10 mouse cellular contexts compared by ENCODE assay signal in the genomic region with DNA sequence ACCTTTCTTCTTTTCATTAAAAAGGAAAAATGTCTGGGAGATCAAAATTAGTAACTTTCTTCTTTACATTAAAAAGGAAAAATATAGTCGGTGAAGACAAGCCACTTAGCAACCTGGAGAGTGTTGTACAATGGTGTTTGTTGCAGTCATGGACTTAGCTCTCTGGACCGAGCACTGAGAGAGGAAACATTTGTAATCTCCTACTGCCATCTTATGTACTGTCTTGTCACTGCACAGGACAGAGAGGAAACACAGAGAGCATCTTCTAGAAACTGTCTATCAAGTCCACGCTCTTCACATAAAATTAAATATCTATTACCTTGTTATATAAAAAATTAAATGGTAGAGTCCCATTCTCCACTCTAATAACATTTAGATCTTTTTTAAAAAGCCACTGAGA. TPM values are rescaled to one million over a fixed set of nuclear protein-coding genes. Genes with fewer than 3 reads are reported as not detected.
A peak's percentile ranks its signal among the peaks of the same experiment; 100 is the strongest.
DNase-seq lines count a peak whose midpoint lies in the region; ATAC-seq lines count a peak whose summit lies in the region.
"Had no signal": no experiment of that assay in that cellular context is flagged by ENCODE, and none has a peak within 500 bp of the region (broad histone marks: within the 10 kb centered on the region; RNA-seq: fewer than 3 reads in every experiment).

No protein-coding gene starts in this region.

- no peaks in the 10 kb centered on the region for H3K36me3 ChIP-seq in hindbrain, embryonic 11.5 days (ENCODE audit: control insufficient read depth, insufficient read depth, low read length)
- no peaks in the 10 kb centered on the region for H3K36me3 ChIP-seq in hindbrain, embryonic 10.5 days
- no peaks in the 10 kb centered on the region for H3K36me3 ChIP-seq in midbrain, embryonic 11.5 days (ENCODE audit: control insufficient read depth, insufficient read depth, low read length)
- no peaks in the 10 kb centered on the region for H3K36me3 ChIP-seq in midbrain, embryonic 10.5 days
- H3K36me3 ChIP-seq in forebrain, embryonic 14.5 days (ENCODE audit: control insufficient read depth, insufficient read depth, low read length): no peaks in the 10 kb centered on the region
- no peaks in the 10 kb centered on the region for H3K36me3 ChIP-seq in splenic B cell, adult 2 months (ENCODE audit: control insufficient read depth, insufficient read depth, low read length, poor library complexity, severe bottlenecking)
- no peaks in the 10 kb centered on the region for H3K36me3 ChIP-seq in heart, embryonic 10.5 days
- H3K36me3 ChIP-seq: heart, embryonic 15.5 days; lung, embryonic 15.5 days had no signal

- 61% methylated on average over 3 of the region's 3 CpGs for WGBS in hindbrain, embryonic 11.5 days
- 63% methylated on average over 3 of the region's 3 CpGs for WGBS in hindbrain, embryonic 10.5 days
- WGBS in midbrain, embryonic 11.5 days: 55% methylated on average over 3 of the region's 3 CpGs
- WGBS in midbrain, embryonic 10.5 days: 62% methylated on average over 3 of the region's 3 CpGs
- 60% methylated on average over 3 of the region's 3 CpGs for WGBS in forebrain, embryonic 14.5 days
- 66% methylated on average over 3 of the region's 3 CpGs for WGBS in heart, embryonic 10.5 days

- ATAC-seq in hindbrain, embryonic 11.5 days (ENCODE audit: low FRiP score): peak; percentile 59; the same call in 1 of the 2 replicates
- ATAC-seq in midbrain, embryonic 11.5 days (ENCODE audit: low FRiP score): peak; percentile 68; the same call in 1 of the 2 replicates
- peak; percentile 46; the same call in 1 of the 2 replicates for ATAC-seq in forebrain, embryonic 14.5 days

- H3K4me2 ChIP-seq in hindbrain, embryonic 11.5 days (replicated peaks; ENCODE audit: low read depth, low read length): no peak overlapping the region
- no peak overlapping the region for H3K4me2 ChIP-seq in midbrain, embryonic 11.5 days
- no peak overlapping the region for H3K4me2 ChIP-seq in forebrain, embryonic 14.5 days (ENCODE audit: low read length)
- H3K4me2 ChIP-seq: heart, embryonic 15.5 days; lung, embryonic 15.5 days had no signal

- no peak overlapping the region for H3K9ac ChIP-seq in hindbrain, embryonic 11.5 days (ENCODE audit: low read depth, low read length)
- no peak overlapping the region for H3K9ac ChIP-seq in midbrain, embryonic 11.5 days (ENCODE audit: low read length)
- H3K9ac ChIP-seq in forebrain, embryonic 14.5 days (ENCODE audit: low read length): no peak overlapping the region
- H3K9ac ChIP-seq: heart, embryonic 15.5 days; lung, embryonic 15.5 days had no signal

- H3K4me1 ChIP-seq in hindbrain, embryonic 11.5 days (replicated peaks; ENCODE audit: control insufficient read depth, insufficient read depth, low read length): no peaks in the 10 kb centered on the region
- H3K4me1 ChIP-seq in hindbrain, embryonic 10.5 days (replicated peaks): no peaks in the 10 kb centered on the region
- no peaks in the 10 kb centered on the region for H3K4me1 ChIP-seq in midbrain, embryonic 11.5 days (ENCODE audit: control insufficient read depth, insufficient read depth, low read length)
- 0 out of 2 replicates have a peak, but pooled peaks cover 3% of the 10 kb centered on the region for H3K4me1 ChIP-seq in midbrain, embryonic 10.5 days
- H3K4me1 ChIP-seq in forebrain, embryonic 14.5 days (ENCODE audit: control insufficient read depth, insufficient read depth, low read length): no peaks in the 10 kb centered on the region; the same call in 1 of the 2 replicates
- no peaks in the 10 kb centered on the region for H3K4me1 ChIP-seq in heart, embryonic 10.5 days
- H3K4me1 ChIP-seq: heart, embryonic 15.5 days; lung, embryonic 15.5 days had no signal

- no peaks in the 10 kb centered on the region for H3K27me3 ChIP-seq in hindbrain, embryonic 11.5 days (ENCODE audit: control insufficient read depth, insufficient read depth, low read length)
- H3K27me3 ChIP-seq in hindbrain, embryonic 10.5 days (ENCODE audit: insufficient read depth, poor library complexity, severe bottlenecking): no peaks in the 10 kb centered on the region
- H3K27me3 ChIP-seq in midbrain, embryonic 11.5 days (ENCODE audit: control insufficient read depth, insufficient read depth, low read length): no peaks in the 10 kb centered on the region
- no peaks in the 10 kb centered on the region for H3K27me3 ChIP-seq in midbrain, embryonic 10.5 days (ENCODE audit: low read depth, poor library complexity, severe bottlenecking)
- no peaks in the 10 kb centered on the region for H3K27me3 ChIP-seq in forebrain, embryonic 14.5 days (replicated peaks; ENCODE audit: control insufficient read depth, insufficient read depth, low read length)
- H3K27me3 ChIP-seq in splenic B cell, adult 2 months (ENCODE audit: control insufficient read depth, insufficient read depth, low read length, poor library complexity, severe bottlenecking): no peaks in the 10 kb centered on the region
- no peaks in the 10 kb centered on the region for H3K27me3 ChIP-seq in heart, embryonic 10.5 days (ENCODE audit: insufficient read depth, poor library complexity, severe bottlenecking)
- H3K27me3 ChIP-seq: heart, embryonic 15.5 days; lung, embryonic 15.5 days had no signal

- no peak overlapping the region for H3K27ac ChIP-seq in hindbrain, embryonic 11.5 days (ENCODE audit: low read depth, low read length)
- H3K27ac ChIP-seq in hindbrain, embryonic 10.5 days: no peak overlapping the region
- H3K27ac ChIP-seq in midbrain, embryonic 11.5 days (ENCODE audit: low read depth, low read length): no peak overlapping the region
- no peak overlapping the region for H3K27ac ChIP-seq in midbrain, embryonic 10.5 days (replicated peaks)
- no peak overlapping the region for H3K27ac ChIP-seq in forebrain, embryonic 14.5 days (ENCODE audit: low read depth, low read length)
- H3K27ac ChIP-seq in heart, embryonic 10.5 days: no peak overlapping the region
- H3K27ac ChIP-seq: heart, embryonic 15.5 days; lung, embryonic 15.5 days had no signal

- no peak for DNase-seq in hindbrain, embryonic 11.5 days (ENCODE audit: low spot score)
- DNase-seq in hindbrain, embryonic 10.5 days (ENCODE audit: low spot score): no peak
- peak; percentile 88 for DNase-seq in midbrain, embryonic 11.5 days (ENCODE audit: low spot score, missing footprints)
- DNase-seq in midbrain, embryonic 10.5 days (ENCODE audit: low spot score): no peak
- peak; percentile 49 for DNase-seq in forebrain, embryonic 14.5 days (ENCODE audit: low spot score)
- peak; percentile 23 for DNase-seq in splenic B cell, adult 2 months (ENCODE audit: low read depth, low spot score)
- no peak for DNase-seq in spleen, postnatal 10 days (ENCODE audit: low spot score in 2 of 2)
- DNase-seq in heart, embryonic 10.5 days (ENCODE audit: low spot score): no peak

- H3K9me3 ChIP-seq in hindbrain, embryonic 11.5 days (ENCODE audit: control insufficient read depth, low read length): no peaks in the 10 kb centered on the region
- H3K9me3 ChIP-seq in hindbrain, embryonic 10.5 days: no peaks in the 10 kb centered on the region
- no peaks in the 10 kb centered on the region for H3K9me3 ChIP-seq in midbrain, embryonic 11.5 days (ENCODE audit: control insufficient read depth, low read length)
- no peaks in the 10 kb centered on the region for H3K9me3 ChIP-seq in midbrain, embryonic 10.5 days (replicated peaks)
- no peaks in the 10 kb centered on the region for H3K9me3 ChIP-seq in forebrain, embryonic 14.5 days (replicated peaks; ENCODE audit: control insufficient read depth, low read length)
- H3K9me3 ChIP-seq in heart, embryonic 10.5 days: no peaks in the 10 kb centered on the region
- H3K9me3 ChIP-seq: heart, embryonic 15.5 days; lung, embryonic 15.5 days had no signal

- no peak overlapping the region for H3K4me3 ChIP-seq in hindbrain, embryonic 11.5 days (ENCODE audit: low read depth, low read length)
- no peak overlapping the region for H3K4me3 ChIP-seq in hindbrain, embryonic 10.5 days
- no peak overlapping the region for H3K4me3 ChIP-seq in midbrain, embryonic 11.5 days (ENCODE audit: low read depth, low read length)
- H3K4me3 ChIP-seq in midbrain, embryonic 10.5 days: no peak overlapping the region
- no peak overlapping the region for H3K4me3 ChIP-seq in forebrain, embryonic 14.5 days (ENCODE audit: low read depth, low read length)
- no peak overlapping the region for H3K4me3 ChIP-seq in heart, embryonic 10.5 days
- H3K4me3 ChIP-seq: heart, embryonic 15.5 days; lung, embryonic 15.5 days had no signal

RNA-seq across cellular contexts. Expression of a gene that starts 14.8 kb away (rescaled TPM):
- 33.2 and 35.0 TPM in 2 replicates for polyA plus RNA-seq in hindbrain, embryonic 11.5 days (2014; fragmentation: Nextera tagmentation; extraction: Ambion mirVana)
- polyA plus RNA-seq in hindbrain, embryonic 10.5 days (2016; fragmentation: Nextera tagmentation; extraction: Ambion mirVana): 20.1 and 21.1 TPM in 2 replicates
- polyA plus RNA-seq in midbrain, embryonic 11.5 days (2014; fragmentation: Nextera tagmentation; extraction: Ambion mirVana): 31.3 and 34.2 TPM in 2 replicates
- 23.4 and 23.6 TPM in 2 replicates for polyA plus RNA-seq in midbrain, embryonic 10.5 days (2016; fragmentation: Nextera tagmentation; extraction: Ambion mirVana)
- polyA plus RNA-seq in forebrain, embryonic 14.5 days (2014; fragmentation: Nextera tagmentation; extraction: Ambion mirVana): 45.5 and 47.5 TPM in 2 replicates
- polyA plus RNA-seq in heart, embryonic 10.5 days (2016; fragmentation: Nextera tagmentation; extraction: Ambion mirVana): 8.8 and 13.4 TPM in 2 replicates

Comparison
In these comparisons a context has a peak if more than half of its experiments do, and no peak if none do; other contexts are left out.
1. DNase-seq: peak in midbrain, embryonic 11.5 days (single experiment), forebrain, embryonic 14.5 days (single experiment) and splenic B cell, adult 2 months (single experiment); none in hindbrain, embryonic 11.5 days (single experiment), hindbrain, embryonic 10.5 days (single experiment), midbrain, embryonic 10.5 days (single experiment), spleen, postnatal 10 days (0 of 2) and heart, embryonic 10.5 days (single experiment).
2. Peak in every context shown above with its lines, with median percentiles within 50 percentile points of each other: ATAC-seq.